Mouse (Mus musculus) stomach, postnatal 0 days (tissue): ENCODE measurements around the gene Otop2. TPM values are rescaled to one million over a fixed set of nuclear protein-coding genes. Genes with fewer than 3 reads are reported as not detected.

Experiments
- ATAC-seq: fragments of 200-750 bp; cut with Nextera tagmentation; 2 replicates; pipeline ENCODE4 v1.8.0; 2017; ENCODE audit not compliant: low FRiP score, low TSS enrichment
- DNase-seq: peaks from one replicate; pipeline ENCODE4 v3.0.0-alpha.2; 2016; ENCODE audit warnings: low spot score
- H3K27ac ChIP-seq: fragments of 300-500 bp; sonication (generic); replicated peaks from 2 replicates; pipeline ENCODE4 v1.5.1; 2014; ENCODE audit warnings: mild to moderate bottlenecking, control low read depth
- H3K27me3 ChIP-seq: fragments of 300-500 bp; sonication (generic); 2 replicates; pipeline ENCODE4 v1.6.1; 2014; ENCODE audit warnings: low read length; ENCODE audit not compliant: control insufficient read depth, insufficient read depth
- H3K36me3 ChIP-seq: fragments of 300-500 bp; sonication (generic); 2 replicates; pipeline ENCODE4 v1.6.1; 2014; ENCODE audit warnings: low read length, mixed read lengths; ENCODE audit not compliant: control insufficient read depth, insufficient read depth
- H3K4me1 ChIP-seq: fragments of 300-500 bp; sonication (generic); replicated peaks from 2 replicates; pipeline ENCODE4 v1.6.1; 2014; ENCODE audit warnings: antibody characterized with exemption; ENCODE audit not compliant: control insufficient read depth, insufficient read depth
- H3K4me2 ChIP-seq: fragments of 300-500 bp; sonication (generic); replicated peaks from 2 replicates; pipeline ENCODE4 v1.6.1; 2014; ENCODE audit warnings: low read depth, mild to moderate bottlenecking, control low read depth, moderate library complexity
- H3K4me3 ChIP-seq: fragments of 300-500 bp; sonication (generic); 2 replicates; pipeline ENCODE4 v1.5.1; 2014; ENCODE audit warnings: low read depth, low read length, control low read depth
- H3K9ac ChIP-seq: fragments of 300-500 bp; sonication (generic); 2 replicates; pipeline ENCODE4 v1.6.1; 2014; ENCODE audit warnings: mild to moderate bottlenecking, low read length, control low read depth, mixed read lengths
- H3K9me3 ChIP-seq: fragments of 300-500 bp; sonication (generic); 2 replicates; pipeline ENCODE4 v1.6.1; 2016; ENCODE audit warnings: low read length; ENCODE audit not compliant: control insufficient read depth
- CTCF ChIP-seq: IDR thresholded peaks from 2 replicates; pipeline ENCODE4 v1.5.1; 2016; ENCODE audit warnings: antibody characterized with exemption, low read depth, mild to moderate bottlenecking, moderate library complexity
- EP300 ChIP-seq: optimal IDR thresholded peaks from 2 replicates; pipeline ENCODE3; 2016; ENCODE audit warnings: antibody characterized with exemption
- WGBS: fragments of 180-500 bp; shearing (Covaris S2); extraction: QIAGEN DNeasy Blood & Tissue Kit; methylation state at CpG from one replicate; pipeline ENCODE4 v1.1.7; 2014; 5-methylcytosine and 5-hydroxymethylcytosine counted together
- polyA plus RNA-seq: library from polyadenylated mRNA; unstranded; fragments of >200 nt; fragmentation: Nextera tagmentation; extraction: Ambion mirVana; gene quantifications from 2 replicates; pipeline ENCODE4 v1.2.1, GENCODE M21; 2015

Gene Otop2
- polyA plus RNA-seq, 1 experiment from 2014 or later: 4.7 TPM

DNA sequence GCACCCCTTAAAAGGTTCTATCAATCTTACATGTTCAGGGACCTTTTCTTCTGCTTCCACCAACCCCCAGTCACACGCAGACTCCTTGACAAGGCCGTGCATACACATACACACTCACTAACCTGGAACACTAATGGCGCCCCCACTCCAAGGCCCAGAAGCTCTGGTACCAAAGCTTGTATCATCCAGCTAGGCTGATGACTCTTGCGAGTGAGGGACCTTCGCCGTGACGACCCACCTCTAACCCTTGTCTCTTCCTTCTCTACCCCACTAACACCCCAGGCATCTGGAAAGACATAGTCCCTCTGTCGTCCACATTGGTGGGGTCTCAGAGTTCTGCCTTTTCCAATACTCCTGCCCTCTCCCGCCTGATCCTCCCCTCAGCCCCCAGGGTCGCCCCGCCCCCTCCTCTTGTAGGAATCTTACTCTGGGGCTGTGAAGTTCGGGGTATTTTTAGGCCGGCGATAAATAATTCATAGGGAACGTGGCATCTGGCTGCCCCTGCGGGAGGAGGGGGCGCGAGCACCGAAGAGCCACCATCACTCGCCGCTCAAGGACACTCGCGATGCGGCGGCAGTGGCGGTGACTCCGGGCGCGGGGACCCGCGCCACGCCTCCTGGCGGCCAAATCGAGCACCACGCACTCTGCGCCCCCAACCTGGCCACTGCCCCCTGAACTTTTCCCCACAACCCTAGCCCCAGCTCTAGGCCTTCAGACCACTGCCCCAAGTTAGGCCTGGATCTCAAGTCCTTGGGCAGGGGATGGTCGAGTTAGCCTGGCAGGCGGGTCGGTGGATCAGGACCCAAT is 41.9 kb upstream of the Otop2 start:
- no peaks in the 10 kb centered on the region for H3K4me1 ChIP-seq
- no peak overlapping the region; the same call in 1 of the 2 replicates for H3K4me2 ChIP-seq
- no peak for TF ChIP-seq EP300
- TF ChIP-seq CTCF: peak; percentile 72
- no peak overlapping the region for H3K9ac ChIP-seq
- H3K36me3 ChIP-seq: no peaks in the 10 kb centered on the region
- WGBS: 8% methylated on average over 39 of the region's 39 CpGs
- H3K9me3 ChIP-seq: no peaks in the 10 kb centered on the region
- no peak overlapping the region for H3K4me3 ChIP-seq
- no peak overlapping the region for H3K27ac ChIP-seq
- H3K27me3 ChIP-seq: peaks cover 15% of the 10 kb centered on the region
- ATAC-seq: no peak
- no peak for DNase-seq

DNA sequence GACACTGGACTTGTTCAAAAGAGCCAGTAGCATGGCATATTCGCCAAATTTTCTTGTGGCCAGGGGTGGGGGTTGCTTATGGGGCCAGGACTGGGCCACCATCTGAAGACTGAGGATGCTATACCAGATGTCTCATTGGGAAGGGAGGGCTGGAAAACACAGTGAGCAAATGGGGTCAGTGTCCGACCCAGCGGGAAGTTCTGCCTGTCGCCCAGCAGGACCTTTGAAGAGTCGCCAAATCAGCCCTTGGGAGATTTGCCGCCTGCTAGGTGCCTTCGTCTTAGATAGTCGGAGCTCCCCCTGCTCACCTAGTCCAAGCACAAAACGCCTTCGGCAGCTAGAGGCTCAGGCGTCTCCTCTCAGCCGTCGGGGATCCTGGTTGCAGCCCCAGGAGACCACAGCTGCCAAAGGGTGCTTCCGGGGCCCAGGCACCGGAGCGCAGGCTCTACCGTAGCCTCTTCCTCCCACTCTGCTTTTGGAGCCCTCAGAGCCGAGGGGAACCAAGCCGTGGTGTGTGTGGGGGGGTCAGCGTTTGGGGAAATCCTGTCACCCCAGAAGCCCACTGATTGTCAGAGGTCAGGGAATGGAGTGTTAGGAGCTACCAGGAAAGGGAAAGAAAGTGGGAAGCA is 41.1 kb upstream of the Otop2 start:
- DNase-seq (no peak), ATAC-seq (no peak)
- Histone ChIP-seq H3K4me3 (no peak overlapping the region), H3K27me3 (peaks cover 15% of the 10 kb centered on the region), H3K36me3 (no peaks in the 10 kb centered on the region), H3K4me1 (no peaks in the 10 kb centered on the region), H3K9ac (no peak overlapping the region), H3K27ac (no peak overlapping the region), H3K9me3 (no peaks in the 10 kb centered on the region), H3K4me2 (no peak overlapping the region)
- TF ChIP-seq CTCF: no peak
- TF ChIP-seq EP300: no peak
- 4% methylated on average over 20 of the region's 20 CpGs for WGBS

DNA sequence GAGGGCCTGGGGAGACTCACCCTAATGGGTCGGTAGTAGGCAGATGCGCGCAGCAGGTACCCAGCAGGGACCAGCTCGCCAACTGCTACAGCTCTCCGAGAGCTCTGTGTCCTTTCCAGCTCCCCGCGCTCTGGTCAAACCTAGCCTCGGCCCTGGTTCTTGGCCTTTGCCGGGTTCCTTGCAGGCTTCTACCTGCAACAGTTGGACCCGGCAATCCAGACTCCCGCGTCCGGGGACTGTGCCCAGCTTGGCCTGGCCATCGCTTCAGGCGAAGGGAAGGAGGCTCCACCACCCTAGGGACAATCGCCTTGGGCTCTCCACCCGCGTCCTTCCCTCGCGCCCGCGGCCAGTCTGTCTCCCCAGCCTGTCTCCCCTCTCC is 40.6 kb upstream of the Otop2 start:
- H3K4me1 ChIP-seq: no peaks in the 10 kb centered on the region
- H3K9me3 ChIP-seq: no peaks in the 10 kb centered on the region
- no peak overlapping the region for H3K9ac ChIP-seq
- no peak for TF ChIP-seq EP300
- no peak for TF ChIP-seq CTCF
- no peaks in the 10 kb centered on the region for H3K36me3 ChIP-seq
- H3K27me3 ChIP-seq: peaks cover 15% of the 10 kb centered on the region
- ATAC-seq (no peak), DNase-seq (no peak)
- peak overlapping the region; percentile 55 for H3K4me2 ChIP-seq
- H3K27ac ChIP-seq: no peak overlapping the region
- peak overlapping the region; percentile 28 for H3K4me3 ChIP-seq
- 2% methylated on average over 21 of the region's 22 CpGs for WGBS

DNA sequence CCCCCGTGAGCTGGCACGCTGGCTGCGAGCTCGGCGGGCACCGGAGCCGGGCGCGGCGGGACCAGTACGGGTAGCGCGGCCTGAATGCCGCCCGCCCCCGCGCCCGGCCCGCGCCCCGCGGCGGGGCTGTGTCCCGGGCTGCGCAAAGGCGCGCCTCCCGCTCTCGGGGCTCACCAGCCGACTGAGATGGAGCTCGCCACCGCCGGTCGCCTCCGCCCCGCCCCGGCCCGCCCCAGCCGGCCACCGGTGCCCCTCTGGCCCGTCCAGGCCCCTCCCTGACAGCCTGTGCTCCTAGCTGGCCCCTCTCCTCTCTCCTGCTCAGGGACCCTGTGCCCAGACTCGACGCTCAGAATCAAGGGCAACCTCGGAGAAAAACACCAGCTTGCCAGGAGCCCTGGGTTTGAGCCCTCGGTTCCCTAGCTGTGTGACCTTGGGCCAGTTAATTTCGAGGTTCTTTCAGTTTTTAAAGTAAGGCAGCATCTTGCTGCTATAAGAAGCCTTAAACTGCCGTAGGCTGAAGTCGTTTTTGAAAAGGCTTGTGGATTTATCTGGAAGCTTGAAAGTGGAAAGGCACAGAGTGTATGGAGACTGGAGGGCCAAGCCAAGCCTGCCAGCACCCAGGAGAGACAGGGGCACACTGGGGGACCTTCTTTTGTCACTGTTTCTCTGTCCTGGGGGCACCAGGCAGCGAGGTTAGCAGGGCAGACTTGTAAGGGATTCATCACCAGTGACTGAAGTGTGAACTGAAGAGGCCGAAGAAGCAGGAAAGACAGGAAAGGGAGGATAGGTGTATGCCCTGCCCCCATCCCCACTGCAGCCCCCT is 39.7 kb upstream of the Otop2 start, which contains the start of gene Grin2c:
Grin2c (minus strand) TSS at position 183 of the 823 bp plus-strand sequence.
- ATAC-seq: no peak
- peaks cover 15% of the 10 kb centered on the region for H3K27me3 ChIP-seq

DNA sequence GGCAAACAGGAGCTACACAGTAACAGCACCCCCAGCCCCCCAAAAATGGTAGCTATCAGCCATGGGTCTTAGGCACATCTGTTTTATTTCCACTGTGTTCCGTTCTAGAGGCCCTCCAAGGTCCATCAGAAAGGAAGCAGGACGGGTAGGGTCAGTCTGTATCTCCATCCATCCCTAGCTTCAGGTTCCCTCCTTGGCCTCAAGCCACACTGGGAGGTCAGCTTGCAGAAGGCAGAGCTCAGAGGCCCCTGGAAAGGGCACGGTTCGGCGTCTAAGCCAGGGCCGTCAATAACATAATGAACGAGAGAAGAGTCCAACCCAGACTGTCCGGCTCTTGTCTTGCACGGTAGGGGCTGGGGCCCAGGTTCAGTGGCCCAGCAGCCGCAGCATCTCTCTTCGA is 39.0 kb upstream of the Otop2 start:
- Histone ChIP-seq H3K4me2 (no peak overlapping the region), H3K9ac (no peak overlapping the region), H3K27me3 (peaks cover 15% of the 10 kb centered on the region), H3K4me3 (no peak overlapping the region), H3K4me1 (no peaks in the 10 kb centered on the region), H3K27ac (no peak overlapping the region), H3K9me3 (no peaks in the 10 kb centered on the region), H3K36me3 (no peaks in the 10 kb centered on the region)
- no peak for ATAC-seq
- TF ChIP-seq CTCF: no peak
- no peak for TF ChIP-seq EP300
- WGBS: 83% methylated on average over 11 of the region's 11 CpGs
- no peak for DNase-seq

More for the DNA sequence above, 39.7 kb upstream of the Otop2 start, which contains the start of gene Grin2c:
- WGBS: 10% methylated on average over 31 of the region's 50 CpGs
- H3K4me1 ChIP-seq: no peaks in the 10 kb centered on the region
- no peaks in the 10 kb centered on the region for H3K9me3 ChIP-seq
- H3K9ac ChIP-seq: no peak within 1 kb of the TSS
- no peak for DNase-seq
- peak within 1 kb of the TSS; percentile 55 for H3K4me2 ChIP-seq
- H3K36me3 ChIP-seq: no peaks in the 10 kb centered on the region
- H3K4me3 ChIP-seq: peak within 1 kb of the TSS; percentile 28
- TF ChIP-seq CTCF: no peak
- TF ChIP-seq EP300: no peak
- H3K27ac ChIP-seq: no peak within 1 kb of the TSS
